Mouse (Mus musculus): Measurements from ENCODE around the gene Erc2.

GRCm38 (mm10) chr14:28128999-28129398 lies 506.8 kb downstream of the Erc2 start:
- TF ChIP-seq CTCF (conservative IDR thresholded peaks at IDR 0.05; ENCODE audit: low read length) (no peak), POU5F1 (IDR thresholded peaks at IDR 0.05; ENCODE audit: borderline replicate concordance, low read length) (no peak)

Data from E14TG2a.4 (cell line).